26 mouse cellular contexts compared by ENCODE assay signal in the genomic region with DNA sequence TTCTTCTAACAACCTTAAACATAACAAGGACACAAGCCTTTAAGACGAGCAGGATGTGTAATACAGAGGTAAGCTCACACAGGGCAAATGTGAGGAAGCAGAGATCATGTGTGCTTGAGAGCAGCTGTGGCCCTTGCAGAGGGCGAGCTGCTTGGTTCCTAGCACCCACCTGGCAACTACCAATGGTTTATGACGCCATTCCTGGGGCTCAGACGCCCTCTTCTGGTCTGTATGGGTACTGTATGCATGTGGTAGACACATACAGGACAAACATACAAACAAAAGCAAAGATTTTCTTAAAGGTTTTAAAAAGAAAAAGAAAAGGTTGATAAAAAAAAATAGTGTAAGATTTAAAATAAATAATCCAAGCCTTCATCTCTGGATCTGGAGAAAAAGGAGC. TPM values are rescaled to one million over a fixed set of nuclear protein-coding genes. Genes with fewer than 3 reads are reported as not detected.
DNase-seq lines count a peak whose midpoint lies in the region; ATAC-seq and TF ChIP-seq lines count a peak whose summit lies in the region.
"Had no signal": no experiment of that assay in that cellular context is flagged by ENCODE, and none has a peak within 500 bp of the region (broad histone marks: within the 10 kb centered on the region; RNA-seq: fewer than 3 reads in every experiment).

No protein-coding gene starts in this region.

- no peaks in the 10 kb centered on the region for H3K4me1 ChIP-seq in intestine, postnatal 0 days (replicated peaks; ENCODE audit: control insufficient read depth, insufficient read depth, low read length)
- H3K4me1 ChIP-seq in intestine, embryonic 15.5 days (replicated peaks): no peaks in the 10 kb centered on the region
- H3K4me1 ChIP-seq in midbrain, postnatal 0 days (ENCODE audit: insufficient read depth, low read length): no peaks in the 10 kb centered on the region
- 0 out of 2 replicates have a peak, but pooled peaks cover 3% of the 10 kb centered on the region for H3K4me1 ChIP-seq in midbrain, embryonic 15.5 days
- peaks cover 0 to 10% of the 10 kb centered on the region in 2 experiments; a peak in 2 of 4 replicates for H3K4me1 ChIP-seq in ES-E14 (ENCODE audit: control insufficient read depth in 2 of 2, insufficient read depth in 2 of 2, low read length in 2 of 2, poor library complexity in 1 of 2)
- H3K4me1 ChIP-seq: embryonic facial prominence, embryonic 15.5 days; heart, embryonic 13.5 days; hindbrain, embryonic 15.5 days; liver, embryonic 13.5 days; stomach, embryonic 15.5 days had no signal

- 56% methylated on average over 4 of the region's 4 CpGs for WGBS in intestine, postnatal 0 days
- 55% methylated on average over 4 of the region's 4 CpGs for WGBS in intestine, embryonic 15.5 days
- 53% methylated on average over 4 of the region's 4 CpGs for WGBS in midbrain, postnatal 0 days
- WGBS in midbrain, embryonic 15.5 days: 56% methylated on average over 4 of the region's 4 CpGs

- no peak overlapping the region for H3K27ac ChIP-seq in intestine, postnatal 0 days (ENCODE audit: low read depth, low read length)
- H3K27ac ChIP-seq in intestine, embryonic 15.5 days: no peak overlapping the region
- no peak overlapping the region for H3K27ac ChIP-seq in midbrain, postnatal 0 days (ENCODE audit: low read depth, low read length)
- no peak overlapping the region for H3K27ac ChIP-seq in midbrain, embryonic 15.5 days
- no peak overlapping the region for H3K27ac ChIP-seq in ES-E14 (ENCODE audit: insufficient read depth, low read depth, low read length, poor library complexity, severe bottlenecking)
- H3K27ac ChIP-seq: embryonic facial prominence, embryonic 15.5 days; heart, embryonic 13.5 days; hindbrain, embryonic 15.5 days; liver, embryonic 13.5 days; stomach, embryonic 15.5 days had no signal

- no peak overlapping the region for H3K4me3 ChIP-seq in intestine, postnatal 0 days (ENCODE audit: low read depth, low read length)
- no peak overlapping the region for H3K4me3 ChIP-seq in intestine, embryonic 15.5 days (replicated peaks)
- H3K4me3 ChIP-seq in midbrain, postnatal 0 days (ENCODE audit: low read depth, low read length): no peak overlapping the region
- no peak overlapping the region for H3K4me3 ChIP-seq in midbrain, embryonic 15.5 days
- H3K4me3 ChIP-seq in ES-E14 (ENCODE audit: insufficient read depth in 1 of 2, low read depth in 1 of 2, low read length in 2 of 2, poor library complexity in 1 of 2, severe bottlenecking in 1 of 2): no peak overlapping the region
- H3K4me3 ChIP-seq: embryonic facial prominence, embryonic 15.5 days; heart, embryonic 13.5 days; hindbrain, embryonic 15.5 days; liver, embryonic 13.5 days; stomach, embryonic 15.5 days had no signal

- no peaks in the 10 kb centered on the region for H3K9me3 ChIP-seq in intestine, postnatal 0 days (ENCODE audit: control insufficient read depth)
- no peaks in the 10 kb centered on the region for H3K9me3 ChIP-seq in intestine, embryonic 15.5 days
- no peaks in the 10 kb centered on the region for H3K9me3 ChIP-seq in midbrain, postnatal 0 days (ENCODE audit: low read length)
- no peaks in the 10 kb centered on the region for H3K9me3 ChIP-seq in midbrain, embryonic 15.5 days
- no peaks in the 10 kb centered on the region for H3K9me3 ChIP-seq in ES-E14 (ENCODE audit: control insufficient read depth, insufficient read depth, low read depth, low read length)
- H3K9me3 ChIP-seq: embryonic facial prominence, embryonic 15.5 days; heart, embryonic 13.5 days; hindbrain, embryonic 15.5 days; liver, embryonic 13.5 days; stomach, embryonic 15.5 days had no signal

- DNase-seq in midbrain, postnatal 0 days (ENCODE audit: low spot score): no peak
- DNase-seq in ES-E14 (ENCODE audit: low read depth, low spot score): peak; percentile 39
- peak; percentile 36 for DNase-seq in induced T-regulatory cell, adult 2 months (ENCODE audit: low read depth)
- DNase-seq in kidney, postnatal 25 days: no peak
- DNase-seq in kidney, postnatal 10 days: no peak
- DNase-seq: adrenal gland, adult 8-10 months; cerebellum, adult 11 months; cerebellum, postnatal 25 days; embryo, embryonic 11 days; gastrocnemius, postnatal 10 days; heart, adult 11 months; kidney, adult 2 months; kidney, postnatal 14 days; liver, embryonic 13.5 days; lung, postnatal 14 days; right cerebral cortex, postnatal 25 days; thymus, postnatal 14 days had no signal

- no peaks in the 10 kb centered on the region for H3K27me3 ChIP-seq in intestine, postnatal 0 days (replicated peaks; ENCODE audit: control insufficient read depth, insufficient read depth, low read length)
- no peaks in the 10 kb centered on the region for H3K27me3 ChIP-seq in intestine, embryonic 15.5 days (replicated peaks)
- H3K27me3 ChIP-seq in midbrain, postnatal 0 days (ENCODE audit: insufficient read depth, low read length): no peaks in the 10 kb centered on the region
- no peaks in the 10 kb centered on the region for H3K27me3 ChIP-seq in midbrain, embryonic 15.5 days (replicated peaks)
- H3K27me3 ChIP-seq: embryonic facial prominence, embryonic 15.5 days; heart, embryonic 13.5 days; hindbrain, embryonic 15.5 days; liver, embryonic 13.5 days; stomach, embryonic 15.5 days had no signal

- no peak overlapping the region for H3K4me2 ChIP-seq in intestine, postnatal 0 days (replicated peaks; ENCODE audit: low read depth)
- H3K4me2 ChIP-seq in intestine, embryonic 15.5 days (replicated peaks): no peak overlapping the region
- H3K4me2 ChIP-seq in midbrain, postnatal 0 days (ENCODE audit: low read depth, low read length, poor library complexity, severe bottlenecking): no peak overlapping the region
- H3K4me2 ChIP-seq in midbrain, embryonic 15.5 days: no peak overlapping the region
- H3K4me2 ChIP-seq: embryonic facial prominence, embryonic 15.5 days; heart, embryonic 13.5 days; hindbrain, embryonic 15.5 days; liver, embryonic 13.5 days; stomach, embryonic 15.5 days had no signal

- ATAC-seq in intestine, postnatal 0 days: no peak
- ATAC-seq in intestine, embryonic 15.5 days: no peak
- no peak for ATAC-seq in midbrain, postnatal 0 days (ENCODE audit: low FRiP score)
- no peak for ATAC-seq in midbrain, embryonic 15.5 days (replicated peaks)
- ATAC-seq: midbrain, embryonic 16.5 days had no signal

- no peaks in the 10 kb centered on the region for H3K36me3 ChIP-seq in intestine, postnatal 0 days (ENCODE audit: control insufficient read depth, insufficient read depth)
- H3K36me3 ChIP-seq in intestine, embryonic 15.5 days: no peaks in the 10 kb centered on the region
- H3K36me3 ChIP-seq in midbrain, postnatal 0 days (ENCODE audit: insufficient read depth, low read length): no peaks in the 10 kb centered on the region
- H3K36me3 ChIP-seq in midbrain, embryonic 15.5 days (replicated peaks): no peaks in the 10 kb centered on the region
- no peaks in the 10 kb centered on the region for H3K36me3 ChIP-seq in ES-E14 (ENCODE audit: control insufficient read depth, insufficient read depth, low read length, poor library complexity, severe bottlenecking)
- H3K36me3 ChIP-seq: embryonic facial prominence, embryonic 15.5 days; heart, embryonic 13.5 days; hindbrain, embryonic 15.5 days; liver, embryonic 13.5 days; stomach, embryonic 15.5 days had no signal

- TF ChIP-seq CTCF in intestine, postnatal 0 days (IDR thresholded peaks at IDR 0.05; ENCODE audit: low read depth): peak; percentile 32
- peak; percentile 28 for TF ChIP-seq CTCF in midbrain, postnatal 0 days (IDR thresholded peaks at IDR 0.05)

- in situ Hi-C loops in ES-E14 (cut with MboI; ENCODE audit: low sequenced_read_pairs in 2 of 2, unreplicated experiment in 2 of 2): no loop called here

- no peak overlapping the region for H3K9ac ChIP-seq in intestine, postnatal 0 days (ENCODE audit: low read depth, low read length)
- no peak overlapping the region for H3K9ac ChIP-seq in intestine, embryonic 15.5 days
- no peak overlapping the region for H3K9ac ChIP-seq in midbrain, postnatal 0 days (replicated peaks; ENCODE audit: low read length, poor library complexity, severe bottlenecking)
- no peak overlapping the region for H3K9ac ChIP-seq in midbrain, embryonic 15.5 days
- no peak overlapping the region for H3K9ac ChIP-seq in ES-E14 (ENCODE audit: insufficient read depth, low read depth, low read length, poor library complexity, severe bottlenecking)
- H3K9ac ChIP-seq: embryonic facial prominence, embryonic 15.5 days; heart, embryonic 13.5 days; hindbrain, embryonic 15.5 days; liver, embryonic 13.5 days; stomach, embryonic 15.5 days had no signal

TF ChIP-seq in ES-E14, 5 proteins besides CTCF, POLR2A, EP300 and RAD21:
- no peak for TF ChIP-seq CHD2 (IDR thresholded peaks at IDR 0.05; ENCODE audit: low read depth, low read length)
- no peak for TF ChIP-seq MAFK (IDR thresholded peaks at IDR 0.05; ENCODE audit: insufficient read depth, low read depth, low read length)
- peak; percentile 60; the same call in 1 of the 2 replicates for TF ChIP-seq ZC3H11A (IDR thresholded peaks at IDR 0.05; ENCODE audit: borderline replicate concordance, low read depth, low read length)

RNA-seq across cellular contexts. Expression of gene Cacna1b, which starts 18.3 kb away (rescaled TPM):
- 0.37 and 0.47 TPM in 2 replicates for polyA plus RNA-seq in intestine, postnatal 0 days (2015; fragmentation: Nextera tagmentation; extraction: Ambion mirVana)
- polyA plus RNA-seq in intestine, embryonic 15.5 days (2015; fragmentation: Nextera tagmentation; extraction: Ambion mirVana): 0.70 and 1.2 TPM in 2 replicates
- total RNA-seq in midbrain, postnatal 0 days (2014; rRNA removed): 97.6 and 108 TPM in 2 replicates
- 9.2 and 13.3 TPM in 2 replicates for polyA plus RNA-seq in midbrain, postnatal 0 days (2015; fragmentation: Nextera tagmentation; extraction: Ambion mirVana)
- polyA plus RNA-seq in midbrain, embryonic 15.5 days (2015; fragmentation: Nextera tagmentation; extraction: Ambion mirVana): 17.0 and 18.4 TPM in 2 replicates
- total RNA-seq in ES-E14 (2012; rRNA removed): 2.4 and 5.0 TPM in 2 replicates
- total RNA-seq: megakaryocyte-erythroid progenitor cell, adult 5-6 weeks had no signal

Comparison
In these comparisons a context has a peak if more than half of its experiments do, and no peak if none do; other contexts are left out.
1. DNase-seq: peak in ES-E14 (single experiment) and induced T-regulatory cell, adult 2 months (single experiment); none in midbrain, postnatal 0 days (single experiment), kidney, postnatal 25 days (0 of 2) and kidney, postnatal 10 days (single experiment).